Mouse (Mus musculus) urinary bladder, postnatal 10 days (tissue): Measurements from ENCODE around the gene Nfkbia.

ENCODE experiments used
- DNase-seq: peaks from one replicate; pipeline ENCODE4 v3.0.0; 2022; ENCODE audit warnings: low spot score

Nfkbia gene

GRCm38 (mm10) chr12:55442861-55443850 is 49.3 kb downstream of the Nfkbia start:
- DNase-seq: no peak

- no peak for DNase-seq
These were observed 50.2 kb downstream of the Nfkbia start for GRCm38 (mm10) chr12:55442245-55442644.

DNA sequence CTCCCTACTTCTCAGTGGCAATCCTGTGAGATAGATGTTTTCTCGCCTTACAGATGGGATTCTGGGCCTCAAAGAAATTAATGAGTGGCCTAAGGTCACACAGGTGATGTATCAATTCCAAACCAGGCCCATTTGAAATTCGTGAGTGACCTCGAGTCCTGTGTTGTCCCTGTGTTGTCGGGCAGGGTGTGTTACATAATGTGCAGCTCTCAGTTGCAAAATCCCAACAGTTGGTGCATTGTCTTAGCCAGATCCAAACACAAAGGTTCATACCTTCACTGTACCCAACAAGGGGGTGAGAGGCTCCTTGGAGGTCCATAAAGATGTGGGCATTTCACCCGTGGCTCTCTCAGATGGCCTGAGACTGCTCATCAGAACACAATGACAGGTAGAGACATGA is 52.0 kb downstream of the Nfkbia start:
- no peak for DNase-seq
